8 mouse cellular contexts compared by ENCODE assay signal in the genomic region with DNA sequence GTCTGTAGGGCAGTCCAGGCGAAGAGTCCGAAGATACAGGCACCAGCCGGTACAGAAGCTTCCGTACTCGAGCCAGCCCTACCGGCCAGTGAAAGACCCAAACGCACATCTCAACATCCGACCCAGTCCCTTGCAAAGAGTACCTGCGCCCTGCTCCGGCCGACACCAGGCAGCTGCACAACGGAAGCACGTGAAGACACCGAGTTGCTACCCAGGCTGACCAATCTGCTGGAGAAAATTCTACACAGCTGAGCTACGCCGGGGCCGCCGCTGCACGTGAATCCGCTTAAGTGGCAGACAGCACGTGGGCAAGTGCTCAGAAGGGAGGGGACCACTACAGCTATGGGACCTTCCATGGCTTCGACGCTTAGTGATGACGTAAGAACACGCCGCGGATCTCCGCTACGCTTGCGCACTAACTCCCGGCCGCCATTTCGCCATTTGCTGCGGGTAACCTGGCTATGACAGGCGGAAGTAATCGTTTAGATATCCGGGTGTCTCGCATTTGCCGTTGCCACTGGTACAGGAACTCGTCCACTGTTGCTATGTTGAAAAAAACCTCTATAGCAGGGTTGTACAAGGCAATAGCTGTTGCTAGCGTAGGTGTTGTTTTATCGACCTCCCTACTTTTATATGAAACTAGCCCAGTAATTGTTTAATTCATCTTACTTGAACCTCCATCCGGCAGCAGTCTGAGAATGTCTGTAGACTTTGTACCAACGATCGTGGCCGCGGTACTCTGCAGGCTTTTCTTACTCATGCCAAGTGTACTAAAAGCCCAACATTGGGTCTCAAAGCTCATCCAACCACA. TPM values are rescaled to one million over a fixed set of nuclear protein-coding genes. Genes with fewer than 3 reads are reported as not detected.
DNase-seq lines count a peak whose midpoint lies in the region; ATAC-seq and TF ChIP-seq lines count a peak whose summit lies in the region.

A gene (minus strand): TSS at position 365 of the 811 bp plus-strand sequence.

- peak within 1 kb of the TSS; percentile 83 for H3K27ac ChIP-seq in ES-E14 (ENCODE audit: insufficient read depth, low read depth, low read length, poor library complexity, severe bottlenecking)
- peak within 1 kb of the TSS; percentile 79 for H3K27ac ChIP-seq in forebrain, embryonic 15.5 days (replicated peaks)

- H3K27me3 ChIP-seq in forebrain, embryonic 15.5 days: no peaks in the 10 kb centered on the region

- H3K4me3 ChIP-seq in ES-E14 (ENCODE audit: insufficient read depth in 1 of 2, low read depth in 1 of 2, low read length in 2 of 2, poor library complexity in 1 of 2, severe bottlenecking in 1 of 2): peak within 1 kb of the TSS; percentile 68 to 90
- peak within 1 kb of the TSS; percentile 93 for H3K4me3 ChIP-seq in forebrain, embryonic 15.5 days
- peak within 1 kb of the TSS; percentile 78 for H3K4me3 ChIP-seq in lung, adult 2 months (replicated peaks; ENCODE audit: extremely low read depth, low read depth, low read length)

- peak within 1 kb of the TSS; percentile 94 for H3K9ac ChIP-seq in ES-E14 (ENCODE audit: insufficient read depth, low read depth, low read length, poor library complexity, severe bottlenecking)
- H3K9ac ChIP-seq in forebrain, embryonic 15.5 days (replicated peaks): peak within 1 kb of the TSS; percentile 71

- no peak for TF ChIP-seq CTCF in lung, adult 2 months (IDR thresholded peaks at IDR 0.05; ENCODE audit: insufficient read depth, low read length)

- peak; percentile 95 for DNase-seq in ES-E14 (ENCODE audit: low read depth, low spot score)
- peak; percentile 98 for DNase-seq in cerebellum, adult 11-12 months
- DNase-seq in heart, postnatal 25 days (ENCODE audit: low spot score): peak; percentile 95
- peak; percentile 99 to 100 for DNase-seq in layer of hippocampus, adult 18-20 months (ENCODE audit: low spot score in 2 of 2)
- DNase-seq in lung, adult 2 months: peak; percentile 98
- peak; percentile 96 to 97 for DNase-seq in thymus, adult 18-20 months

- H3K36me3 ChIP-seq in ES-E14 (ENCODE audit: control insufficient read depth, insufficient read depth, low read length, poor library complexity, severe bottlenecking): peaks cover 8% of the 10 kb centered on the region
- peaks cover 26% of the 10 kb centered on the region for H3K36me3 ChIP-seq in forebrain, embryonic 15.5 days

- ATAC-seq in forebrain, embryonic 15.5 days (replicated peaks): peak; percentile 97
- peak; percentile 97 for ATAC-seq in neutrophil, adult 5-6 weeks (ENCODE audit: extremely low read depth, insufficient number of reproducible peaks, low FRiP score, poor library complexity, severe bottlenecking)

- under 1% methylated on average over 47 of the region's 47 CpGs for WGBS in forebrain, embryonic 15.5 days
- WGBS in lung, adult 2 months: under 1% methylated on average over 47 of the region's 47 CpGs

- TF ChIP-seq POLR2A in lung, adult 2 months (IDR thresholded peaks at IDR 0.05; ENCODE audit: borderline replicate concordance, extremely low read depth, low read depth, low read length): peak; percentile 58; the same call in 1 of the 2 replicates

- H3K9me3 ChIP-seq in ES-E14 (ENCODE audit: control insufficient read depth, insufficient read depth, low read depth, low read length): no peaks in the 10 kb centered on the region
- no peaks in the 10 kb centered on the region for H3K9me3 ChIP-seq in forebrain, embryonic 15.5 days

- H3K4me2 ChIP-seq in forebrain, embryonic 15.5 days (replicated peaks): peak within 1 kb of the TSS; percentile 84

- in situ Hi-C loops in ES-E14 (cut with MboI; ENCODE audit: low sequenced_read_pairs in 2 of 2, unreplicated experiment in 2 of 2): no loop called here

- intact Hi-C loops in heart, postnatal 25 days (cut with DNase I): loop anchor here (1.0 kb wide), 1 partner anchor 36 kb away; a partner anchor contains a TSS

- H3K4me1 ChIP-seq in ES-E14 (ENCODE audit: control insufficient read depth in 2 of 2, insufficient read depth in 2 of 2, low read length in 2 of 2, poor library complexity in 1 of 2): no peaks in the 10 kb centered on the region; a peak in 1 of 4 replicates
- peaks cover 24% of the 10 kb centered on the region for H3K4me1 ChIP-seq in forebrain, embryonic 15.5 days
- peaks cover 4% of the 10 kb centered on the region for H3K4me1 ChIP-seq in lung, adult 2 months (ENCODE audit: control insufficient read depth, insufficient read depth, low read length)

TF ChIP-seq in ES-E14, 5 proteins besides CTCF, POLR2A, EP300 and RAD21:
- TF ChIP-seq HCFC1 (IDR thresholded peaks at IDR 0.05; ENCODE audit: borderline replicate concordance, insufficient read depth, low read length) (peak; percentile 88), MAFK (IDR thresholded peaks at IDR 0.05; ENCODE audit: insufficient read depth, low read depth, low read length) (no peak), ZNF384 (IDR thresholded peaks at IDR 0.05; ENCODE audit: low read depth, low read length) (peak; percentile 90)

RNA-seq across cellular contexts. Expression of the gene that starts here (rescaled TPM):
- 77.0 and 122 TPM in 2 replicates for total RNA-seq in ES-E14 (2012; rRNA removed)
- 22.3 and 25.7 TPM in 2 replicates for polyA plus RNA-seq in forebrain, embryonic 15.5 days (2015; fragmentation: Nextera tagmentation; extraction: Ambion mirVana)
- total RNA-seq in heart, postnatal 25 days (2021): 10 to 100 TPM; 12.7 to 13.7 TPM
- 10 to 100 TPM; 30.3 to 33.3 TPM for total RNA-seq in layer of hippocampus, adult 18-20 months (2021)
- 24.3 and 30.7 TPM in 2 replicates for polyA plus RNA-seq in lung, adult 2 months (2012; rRNA removed)
- total RNA-seq in neutrophil, adult 5-6 weeks (2017): 42.0 and 44.6 TPM in 2 replicates

Comparison
In these comparisons a context has a peak if more than half of its experiments do, and no peak if none do; other contexts are left out.
1. Peak in every context shown above with its lines: DNase-seq, ATAC-seq, H3K4me3 ChIP-seq and H3K27ac ChIP-seq.